Mouse (Mus musculus) lung, adult 2 months (tissue): ENCODE results near the gene Kcne3.

Source experiments
- CTCF ChIP-seq: fragments of 200-500 bp; IDR thresholded peaks from 2 replicates; pipeline ENCODE4 v1.5.1; 2011; ENCODE audit warnings: mild to moderate bottlenecking, low read length, control low read depth; ENCODE audit not compliant: insufficient read depth
- POLR2A ChIP-seq: fragments of 200-500 bp; IDR thresholded peaks from 2 replicates; pipeline ENCODE4 v1.6.1; 2011; ENCODE audit warnings: low read depth, mild to moderate bottlenecking, control low read depth, low read length, borderline replicate concordance; ENCODE audit errors: extremely low read depth

GRCm38 (mm10) chr7:100227158-100227875, 51.0 kb downstream of the Kcne3 start, which contains the start of gene Pgm2l1:
- peak; percentile 87; the same call in 1 of the 2 replicates for TF ChIP-seq POLR2A
- no peak for TF ChIP-seq CTCF
